Mouse (Mus musculus): ENCODE results near the gene Dleu7. TPM values are rescaled to one million over a fixed set of nuclear protein-coding genes. Genes with fewer than 3 reads are reported as not detected.
A peak's percentile ranks its signal among the peaks of the same experiment; 100 is the strongest.

The Dleu7 gene
- total RNA-seq (2015; ENCODE audit: low replicate concordance) (not detected in 2 replicates), total RNA-seq (2017; ENCODE audit: low replicate concordance) (not detected in 2 replicates)

GRCm38 (mm10) chr14:62292488-62293339 is at the start of gene Dleu7, which contains the start of gene Rnaseh2b:
Dleu7 (minus strand) TSS chr14:62293047.
Rnaseh2b (plus strand) TSS chr14:62292589.
- ATAC-seq (replicated peaks; ENCODE audit: low FRiP score, poor library complexity, severe bottlenecking), result no peak

- no peak for ATAC-seq (replicated peaks; ENCODE audit: low FRiP score, poor library complexity, severe bottlenecking)
These were observed 49.2 kb upstream of the Dleu7 start for GRCm38 (mm10) chr14:62341887-62342642.

GRCm38 (mm10) chr14:62339196-62339595 is 46.3 kb upstream of the Dleu7 start:
- ATAC-seq (replicated peaks; ENCODE audit: low FRiP score, poor library complexity, severe bottlenecking), result no peak

GRCm38 (mm10) chr14:62333909-62334687 is 41.3 kb upstream of the Dleu7 start:
- no peak for ATAC-seq (replicated peaks; ENCODE audit: low FRiP score, poor library complexity, severe bottlenecking)

GRCm38 (mm10) chr14:62331866-62332619 is 39.2 kb upstream of the Dleu7 start:
- ATAC-seq (replicated peaks; ENCODE audit: low FRiP score, poor library complexity, severe bottlenecking), result peak; percentile 92

DNA sequence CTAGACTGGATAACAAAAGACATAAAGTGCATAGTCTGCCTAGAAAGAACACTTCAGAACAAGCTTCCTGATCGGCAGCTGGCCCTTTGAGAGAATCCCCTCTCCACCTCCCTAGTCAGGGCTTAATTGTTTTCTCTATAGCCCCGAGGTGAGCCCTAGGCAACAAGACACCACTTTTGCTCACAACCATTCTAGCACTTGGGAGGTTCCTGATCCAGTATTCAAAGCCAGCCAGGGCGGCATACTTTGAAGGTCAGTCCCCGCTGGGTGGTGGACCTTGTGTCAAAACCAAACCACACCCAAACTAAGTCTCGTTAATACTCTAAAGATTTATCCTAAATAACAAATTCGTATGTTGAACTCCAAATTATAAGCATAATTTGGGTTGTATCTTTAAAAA is 38.6 kb upstream of the Dleu7 start:
- ATAC-seq (replicated peaks; ENCODE audit: low FRiP score, poor library complexity, severe bottlenecking), result peak; percentile 62

GRCm38 (mm10) chr14:62329631-62330030 is 36.8 kb upstream of the Dleu7 start:
- no peak for ATAC-seq (replicated peaks; ENCODE audit: low FRiP score, poor library complexity, severe bottlenecking)

DNA sequence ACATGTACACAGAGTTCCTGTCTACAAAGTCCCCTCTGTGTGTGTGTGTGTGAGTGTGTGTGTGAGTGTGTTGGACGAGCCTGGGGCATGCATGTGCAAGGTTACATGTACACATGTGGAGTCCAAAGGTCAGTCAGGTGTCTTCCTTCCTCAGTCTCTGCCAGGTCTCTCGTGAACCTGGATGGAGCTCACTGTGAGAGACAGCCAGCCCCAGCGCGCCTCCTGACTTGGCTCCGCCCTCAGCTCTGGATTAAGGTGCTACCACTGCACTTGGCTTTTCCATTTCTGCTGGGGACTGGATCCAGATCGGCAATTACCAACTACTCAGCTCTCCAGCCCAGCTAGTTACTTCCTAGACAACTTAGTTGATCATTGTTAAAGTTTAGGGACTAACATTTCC is 35.8 kb upstream of the Dleu7 start:
- ATAC-seq (replicated peaks; ENCODE audit: low FRiP score, poor library complexity, severe bottlenecking), result no peak

- no peak for ATAC-seq (replicated peaks; ENCODE audit: low FRiP score, poor library complexity, severe bottlenecking)
These were observed 34.3 kb upstream of the Dleu7 start for GRCm38 (mm10) chr14:62327171-62327570.

GRCm38 (mm10) chr14:62326026-62326425 is 33.2 kb upstream of the Dleu7 start:
- no peak for ATAC-seq (replicated peaks; ENCODE audit: low FRiP score, poor library complexity, severe bottlenecking)

DNA sequence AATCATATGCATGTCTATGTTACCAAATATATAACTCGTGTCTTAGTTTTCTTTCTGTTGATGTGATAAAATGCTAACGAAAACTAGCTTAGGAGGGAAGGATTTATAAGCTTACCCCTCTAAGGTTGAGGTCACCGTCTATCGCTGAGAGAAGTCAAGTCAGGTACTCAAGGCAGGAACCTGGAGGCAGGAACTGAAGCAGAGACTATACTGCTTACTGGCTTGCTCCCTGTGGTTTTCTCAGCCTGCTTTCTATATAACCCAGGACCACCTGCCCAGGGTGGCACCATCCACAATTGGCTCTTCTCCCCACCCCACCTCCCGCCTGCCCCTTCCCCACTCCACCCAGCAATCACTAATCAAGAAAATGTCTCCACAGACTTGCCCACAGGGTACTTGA is 32.1 kb upstream of the Dleu7 start:
- ATAC-seq (replicated peaks; ENCODE audit: low FRiP score, poor library complexity, severe bottlenecking), result no peak

DNA sequence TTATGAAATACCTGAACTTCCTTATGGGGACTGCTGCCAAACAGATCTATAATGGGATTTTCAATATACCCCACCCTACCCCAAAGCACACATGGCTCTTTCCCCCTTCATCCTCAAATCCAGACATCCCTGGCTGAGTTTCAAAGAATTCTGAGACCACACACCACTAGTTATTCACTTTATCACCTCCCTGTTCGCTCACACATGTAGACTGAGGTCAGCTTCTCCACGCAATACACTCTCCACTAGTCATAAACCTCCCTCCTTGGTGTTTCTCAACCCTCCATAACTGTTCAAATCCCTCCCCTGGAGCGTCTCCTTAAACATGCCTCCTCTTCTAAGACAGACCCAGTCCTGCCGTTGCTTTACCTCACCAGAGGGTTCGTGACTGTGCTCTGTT is 30.6 kb upstream of the Dleu7 start:
- no peak for ATAC-seq (replicated peaks; ENCODE audit: low FRiP score, poor library complexity, severe bottlenecking)

DNA sequence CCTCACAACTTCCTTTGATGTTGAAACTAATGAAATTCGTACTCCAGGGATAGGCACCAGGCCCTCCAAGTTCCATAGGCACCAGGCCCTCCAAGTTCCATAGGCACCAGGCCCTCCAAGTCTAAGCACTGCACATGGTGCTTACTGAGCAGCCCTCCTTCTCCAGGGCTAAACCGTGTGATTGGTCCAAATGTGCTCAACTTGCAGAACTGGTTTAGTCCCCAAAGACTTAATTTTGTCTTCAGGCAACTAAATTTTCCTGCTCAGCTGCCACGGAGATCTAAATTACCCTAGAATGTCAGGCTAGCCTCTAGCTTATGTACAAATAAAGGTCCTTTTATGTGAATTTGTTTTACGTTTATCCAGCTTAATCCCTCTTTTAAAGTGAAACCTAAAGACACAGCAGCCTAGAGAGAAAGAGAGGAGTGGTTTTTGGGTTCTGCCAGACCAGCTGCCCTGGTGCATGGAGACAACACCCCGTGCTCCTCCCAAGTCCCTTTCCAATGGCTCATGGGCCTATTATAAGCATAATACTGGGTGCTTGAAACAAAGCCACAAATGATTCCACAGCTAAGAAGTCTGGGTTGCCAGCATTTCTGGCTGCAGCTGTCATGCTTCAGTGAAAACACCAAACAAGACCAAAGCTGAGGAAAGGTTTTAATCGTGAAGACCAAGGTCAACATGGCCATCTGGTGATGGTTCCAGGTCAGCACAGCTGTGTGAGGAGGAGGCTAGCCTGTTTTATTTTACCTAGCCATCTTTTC is 29.9 kb upstream of the Dleu7 start:
- no peak for ATAC-seq (replicated peaks; ENCODE audit: low FRiP score, poor library complexity, severe bottlenecking)

GRCm38 (mm10) chr14:62311672-62312071 is 18.8 kb upstream of the Dleu7 start:
- ATAC-seq (replicated peaks; ENCODE audit: low FRiP score, poor library complexity, severe bottlenecking), result no peak

GRCm38 (mm10) chr14:62309026-62309425 is 16.2 kb upstream of the Dleu7 start:
- ATAC-seq (replicated peaks; ENCODE audit: low FRiP score, poor library complexity, severe bottlenecking), result no peak

- ATAC-seq (replicated peaks; ENCODE audit: low FRiP score, poor library complexity, severe bottlenecking), result no peak
These were observed 14.7 kb upstream of the Dleu7 start for GRCm38 (mm10) chr14:62307555-62307954.

- no peak for ATAC-seq (replicated peaks; ENCODE audit: low FRiP score, poor library complexity, severe bottlenecking)
These were observed 7.2 kb upstream of the Dleu7 start for GRCm38 (mm10) chr14:62300031-62300430.

- ATAC-seq (replicated peaks; ENCODE audit: low FRiP score, poor library complexity, severe bottlenecking), result no peak
These were observed 6.0 kb upstream of the Dleu7 start for GRCm38 (mm10) chr14:62298808-62299207.

- no peak for ATAC-seq (replicated peaks; ENCODE audit: low FRiP score, poor library complexity, severe bottlenecking)
These were observed 720 bp downstream of the Dleu7 start for GRCm38 (mm10) chr14:62292166-62292487.
